Mouse (Mus musculus): Measurements from ENCODE around the gene Rcn1.

The Rcn1 gene

DNA sequence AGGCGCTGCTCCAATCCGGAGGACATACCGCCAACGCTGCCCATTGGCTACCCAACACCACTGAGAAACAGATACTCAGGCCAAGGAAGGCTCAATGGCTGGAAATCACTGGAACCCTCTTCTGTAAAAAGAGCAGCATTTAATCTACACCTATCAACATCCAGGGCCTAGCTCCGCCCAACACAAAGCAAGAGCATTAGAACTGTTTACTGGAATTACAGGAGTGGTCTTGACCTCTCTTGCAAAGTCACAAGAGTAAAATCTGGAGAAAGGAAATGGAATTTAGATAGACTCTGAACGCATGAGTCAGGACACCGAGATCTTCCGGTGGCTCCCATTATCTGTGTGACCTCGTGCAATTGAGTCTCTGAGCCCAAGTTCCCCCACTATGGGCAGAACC, 3.1 kb downstream of the Rcn1 start:
- in situ Hi-C loops (cut with MboI; ENCODE audit: low sequenced_read_pairs), result no loop called here

DNA sequence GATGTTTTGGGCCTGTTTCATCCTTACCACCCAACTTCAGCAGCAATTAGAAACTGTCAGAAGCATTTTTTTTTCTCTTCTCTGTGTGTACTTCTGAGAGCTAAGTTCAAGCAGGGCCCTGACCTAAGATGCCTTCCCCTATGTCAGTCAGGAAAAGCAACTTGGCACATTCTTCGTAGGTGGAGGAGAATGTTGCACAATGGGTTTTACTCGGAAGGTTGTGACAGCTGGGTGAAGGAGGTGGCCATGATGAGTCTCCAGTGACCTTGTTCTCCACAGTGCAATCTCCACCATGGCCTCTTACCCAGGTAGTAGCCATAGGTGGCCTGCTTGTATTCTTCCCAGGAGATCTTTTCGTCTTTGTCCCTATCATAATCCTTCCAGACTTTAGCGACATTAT, 4.7 kb downstream of the Rcn1 start:
- in situ Hi-C loops (cut with MboI; ENCODE audit: low sequenced_read_pairs), result no loop called here

DNA sequence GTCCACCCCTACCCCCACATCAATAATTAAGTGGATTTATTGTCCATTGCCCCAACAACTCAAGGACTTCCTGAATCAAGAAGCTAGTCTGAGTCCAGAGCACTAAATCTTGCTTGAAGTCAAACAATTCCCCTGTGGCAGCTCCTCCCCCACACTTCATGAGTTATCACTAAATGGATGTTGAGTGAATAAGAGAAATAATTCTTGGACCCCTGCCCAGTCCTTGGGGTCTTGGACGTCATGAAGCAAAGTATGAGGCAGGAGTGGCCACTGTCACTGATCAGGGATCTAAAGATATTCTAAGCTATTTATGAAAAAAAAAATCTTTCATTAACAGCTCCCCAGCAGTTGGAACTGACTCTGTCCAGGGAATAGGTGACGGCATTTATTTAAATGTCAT, 6.6 kb downstream of the Rcn1 start:
- in situ Hi-C loops (cut with MboI; ENCODE audit: low sequenced_read_pairs), result no loop called here

DNA sequence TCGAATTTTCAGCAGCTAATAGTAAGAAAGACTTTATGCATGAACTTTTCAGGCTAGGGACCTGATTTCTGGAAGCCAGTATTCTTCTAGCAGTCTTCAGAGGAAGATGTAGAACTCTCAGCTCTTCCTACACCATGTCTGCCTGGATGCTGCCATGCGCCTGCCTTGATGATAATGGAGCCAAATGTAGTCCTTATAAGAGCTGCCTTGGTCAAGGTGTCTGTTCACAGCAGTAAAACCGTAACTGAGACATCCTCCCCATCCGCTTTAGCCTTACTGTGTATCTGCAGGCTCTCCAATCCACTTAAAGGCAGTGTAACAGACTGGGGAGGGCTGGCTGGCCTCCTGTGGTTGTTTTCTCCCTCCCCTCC, 7.7 kb downstream of the Rcn1 start:
- in situ Hi-C loops (cut with MboI; ENCODE audit: low sequenced_read_pairs), result no loop called here

DNA sequence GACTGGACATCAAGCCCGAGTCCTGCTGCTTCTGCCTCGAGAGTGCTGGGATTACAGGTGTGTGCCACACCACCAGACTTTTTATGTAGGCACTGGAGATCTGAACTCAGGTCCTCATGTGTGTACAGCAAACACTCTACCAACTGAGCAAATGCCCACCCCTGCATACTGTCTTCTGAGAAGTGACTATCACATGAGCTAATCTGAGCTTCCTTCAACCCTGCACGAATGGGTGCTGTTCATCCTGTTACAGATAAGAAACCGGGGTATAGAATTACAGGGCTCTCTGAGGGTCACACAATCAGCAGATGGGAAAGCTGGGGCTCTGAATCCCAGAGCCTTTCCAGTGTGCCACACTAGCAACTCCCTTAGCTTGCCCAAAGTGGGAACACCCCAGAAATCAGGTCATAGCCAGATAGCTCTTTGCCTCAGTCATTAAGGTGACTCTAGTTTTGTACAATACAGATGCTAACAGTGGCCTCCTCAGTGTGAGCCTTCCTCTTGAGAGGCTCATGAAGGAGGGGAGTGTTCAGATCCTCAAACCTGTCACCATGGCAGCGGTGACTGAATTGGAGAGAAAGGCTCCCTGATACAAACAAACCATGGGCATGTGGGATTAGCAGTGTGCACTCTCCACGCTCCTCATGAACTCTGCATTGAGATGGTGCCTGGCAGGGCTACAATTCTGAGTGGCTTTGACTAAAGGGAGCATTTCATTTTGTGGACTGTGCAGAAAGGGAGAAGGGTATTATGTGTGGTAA, 8.3 kb downstream of the Rcn1 start:
- in situ Hi-C loops (cut with MboI; ENCODE audit: low sequenced_read_pairs), result no loop called here

DNA sequence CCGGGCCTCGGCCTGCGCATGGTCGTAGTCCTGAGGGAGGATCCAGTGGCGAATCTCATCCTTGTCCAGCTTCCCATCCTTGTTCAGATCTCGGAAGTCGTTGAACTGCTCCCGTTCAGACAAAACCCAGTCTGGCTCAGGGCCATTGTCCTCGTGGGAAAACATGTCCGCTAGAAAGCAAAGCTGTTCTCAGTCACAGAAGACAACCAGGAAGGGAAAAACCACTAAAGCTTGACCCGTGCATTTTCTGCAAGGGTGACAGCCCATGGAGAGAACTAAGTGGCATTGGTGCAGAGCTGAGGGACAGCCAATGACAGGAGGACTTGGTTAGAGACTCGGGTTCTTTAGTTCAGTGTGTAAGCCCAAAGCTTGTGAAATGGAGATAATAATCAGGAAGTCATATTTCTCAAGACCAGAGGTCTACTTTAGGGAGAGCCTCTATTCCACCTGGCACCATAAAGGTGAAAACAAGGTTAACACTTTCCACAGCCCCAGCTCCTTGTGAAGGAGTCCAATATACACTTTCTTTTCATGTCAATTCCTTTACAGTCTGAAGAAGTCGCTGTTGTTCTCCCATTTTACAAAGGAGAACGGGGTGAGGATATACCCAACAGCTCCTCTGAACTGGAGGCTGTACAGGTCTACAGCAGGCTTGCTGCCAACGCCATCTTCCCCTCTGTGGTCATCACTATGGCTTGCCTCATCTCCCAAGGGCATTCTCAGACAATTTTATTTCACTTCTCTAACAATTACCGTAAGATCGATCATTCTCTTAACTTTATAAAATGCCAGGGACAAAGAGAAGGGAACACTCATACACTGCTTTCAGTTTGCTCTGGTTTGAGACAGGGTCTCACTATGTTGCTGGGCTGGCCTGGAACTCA, 9.9 kb downstream of the Rcn1 start:
- in situ Hi-C loops (cut with MboI; ENCODE audit: low sequenced_read_pairs), result no loop called here

DNA sequence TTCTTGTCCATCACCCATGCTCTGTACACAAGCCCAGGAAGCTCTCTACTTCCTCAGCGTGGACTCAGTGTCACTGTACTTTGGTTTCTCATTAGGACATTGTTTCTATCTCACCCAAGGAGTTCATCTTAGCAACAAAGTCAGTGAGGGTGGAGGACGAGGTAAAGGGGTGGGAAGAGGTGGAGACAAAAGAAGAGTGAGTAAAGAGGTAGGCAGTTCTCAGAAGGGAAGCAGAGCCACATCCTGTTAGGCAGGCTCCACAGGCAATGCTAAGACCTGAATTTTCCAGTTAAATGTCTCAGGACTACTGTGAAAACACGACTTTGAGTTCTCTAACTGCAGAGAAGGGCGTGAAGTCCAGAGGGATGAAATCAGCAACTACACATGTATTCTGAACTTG, 12.7 kb downstream of the Rcn1 start:
- in situ Hi-C loops (cut with MboI; ENCODE audit: low sequenced_read_pairs), result no loop called here

DNA sequence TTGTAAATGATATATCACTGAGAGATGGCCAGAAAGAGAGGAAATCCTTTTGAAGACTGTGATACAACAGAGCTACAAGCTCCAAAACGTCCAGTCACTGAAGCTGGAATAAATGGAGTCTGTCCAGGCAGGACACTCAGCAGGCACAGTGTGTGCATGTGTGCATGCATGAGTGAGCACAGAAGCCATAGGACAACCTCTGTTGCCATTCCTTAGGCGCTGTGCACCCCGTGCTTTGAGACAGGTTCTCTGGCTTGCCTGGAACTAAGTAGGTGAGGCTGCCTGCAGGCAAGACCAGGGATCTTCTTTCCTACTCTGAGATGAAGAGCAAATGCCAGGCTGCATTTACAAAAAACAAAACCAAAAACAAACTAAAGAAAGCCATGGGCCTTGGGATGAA, 14.1 kb downstream of the Rcn1 start:
- in situ Hi-C loops (cut with MboI; ENCODE audit: low sequenced_read_pairs), result no loop called here

DNA sequence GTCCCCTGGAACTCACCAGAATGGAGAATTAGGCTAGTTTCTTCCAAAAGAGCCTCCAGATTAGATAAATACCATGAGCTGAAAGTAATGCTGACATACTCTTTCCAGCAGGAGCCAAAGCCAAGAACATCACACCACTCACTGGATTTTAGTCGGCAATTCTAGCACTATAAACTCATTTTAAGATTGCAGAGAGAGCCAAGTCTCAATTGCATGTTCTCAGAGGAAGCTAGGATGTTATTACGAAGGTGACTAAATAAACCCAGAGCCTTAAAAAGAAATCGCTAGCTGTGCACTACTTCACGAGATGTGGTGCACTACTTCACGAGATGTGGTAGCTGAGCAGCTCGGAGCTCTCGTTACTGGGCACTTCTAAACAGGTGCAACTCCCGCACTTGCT, 16.1 kb downstream of the Rcn1 start:
- in situ Hi-C loops (cut with MboI; ENCODE audit: low sequenced_read_pairs), result no loop called here

DNA sequence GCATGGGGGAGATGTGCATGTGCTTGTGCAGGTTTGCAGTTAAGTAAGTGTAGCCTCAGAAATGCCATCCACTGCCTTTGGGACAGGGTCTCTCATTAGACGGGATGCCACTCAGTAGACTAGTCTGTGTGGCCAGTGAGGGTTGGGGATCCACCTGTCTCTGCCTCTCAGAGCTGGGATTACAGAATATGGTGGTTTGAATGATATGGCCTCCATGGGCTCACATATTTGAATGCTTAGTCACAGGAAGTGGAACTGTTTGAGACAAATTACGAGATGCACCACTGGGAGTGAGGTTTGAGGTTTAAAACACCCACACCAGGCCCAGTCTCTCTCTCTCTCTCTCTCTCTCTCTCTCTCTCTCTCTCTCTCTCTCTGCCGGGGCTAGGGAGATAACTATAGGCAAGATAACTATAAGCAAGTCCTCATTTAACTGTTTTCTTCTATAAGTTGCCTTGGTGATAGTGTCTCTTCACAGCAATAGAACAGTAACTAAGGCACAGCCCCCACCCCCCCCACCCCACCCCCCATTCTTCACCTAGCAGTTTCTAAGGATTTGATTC, 18.3 kb downstream of the Rcn1 start:
- in situ Hi-C loops (cut with MboI; ENCODE audit: low sequenced_read_pairs), result no loop called here

DNA sequence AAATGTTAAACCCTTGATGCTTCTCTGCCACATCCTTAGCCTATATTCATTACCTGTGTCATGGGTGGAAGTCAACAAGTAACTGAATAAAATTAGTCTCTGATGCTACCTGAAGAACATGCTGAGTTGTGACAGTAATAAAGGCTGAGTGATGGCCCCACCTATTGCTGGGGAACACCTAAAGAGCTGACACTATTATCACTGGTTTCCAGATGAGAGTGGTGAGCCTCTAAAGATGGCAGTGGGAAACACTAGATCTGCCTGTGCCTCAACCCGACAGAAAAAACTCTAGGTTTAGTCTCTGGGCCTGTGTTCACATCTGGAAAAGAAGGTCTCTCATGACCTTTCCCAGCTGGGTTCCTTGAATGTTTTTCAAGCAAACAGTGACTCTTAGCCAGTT, 19.4 kb downstream of the Rcn1 start:
- in situ Hi-C loops (cut with MboI; ENCODE audit: low sequenced_read_pairs), result no loop called here

DNA sequence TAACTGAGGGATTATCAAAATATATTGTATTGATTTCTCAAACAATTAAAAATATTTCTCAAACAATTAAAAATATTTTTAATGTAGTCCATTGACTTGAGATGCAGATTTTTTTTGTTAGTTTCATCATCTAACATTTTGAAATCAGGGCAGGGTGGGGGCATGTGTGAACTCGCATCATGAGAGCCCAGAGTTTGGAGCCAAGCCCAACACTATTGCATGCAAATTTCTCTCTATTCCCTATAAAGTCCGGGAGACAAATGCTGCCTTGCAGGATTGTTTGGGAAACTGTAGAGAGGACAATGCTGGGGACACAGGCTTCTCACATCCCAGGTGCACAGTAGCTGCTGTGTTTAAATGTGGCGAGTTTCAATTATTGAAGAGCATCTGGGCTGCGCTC, 23.4 kb downstream of the Rcn1 start:
- in situ Hi-C loops (cut with MboI; ENCODE audit: low sequenced_read_pairs), result no loop called here

DNA sequence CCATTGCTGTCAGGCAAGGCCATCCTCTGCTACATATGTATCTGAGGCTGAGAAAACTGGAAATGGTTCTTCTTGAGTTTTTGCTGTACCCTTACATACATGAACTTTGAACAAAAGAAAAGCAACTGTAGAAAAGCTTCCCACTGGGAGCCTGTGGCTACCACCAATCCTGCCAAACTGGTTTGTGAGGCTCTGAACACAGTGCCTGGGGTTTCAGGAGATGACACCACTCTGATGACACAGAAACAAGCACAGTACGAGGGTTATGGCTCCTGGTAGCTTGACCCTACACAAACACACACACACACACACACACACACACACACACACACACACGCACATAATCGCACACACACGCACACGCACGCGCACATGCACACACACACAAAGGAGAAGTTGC, 23.9 kb downstream of the Rcn1 start:
- in situ Hi-C loops (cut with MboI; ENCODE audit: low sequenced_read_pairs), result no loop called here

DNA sequence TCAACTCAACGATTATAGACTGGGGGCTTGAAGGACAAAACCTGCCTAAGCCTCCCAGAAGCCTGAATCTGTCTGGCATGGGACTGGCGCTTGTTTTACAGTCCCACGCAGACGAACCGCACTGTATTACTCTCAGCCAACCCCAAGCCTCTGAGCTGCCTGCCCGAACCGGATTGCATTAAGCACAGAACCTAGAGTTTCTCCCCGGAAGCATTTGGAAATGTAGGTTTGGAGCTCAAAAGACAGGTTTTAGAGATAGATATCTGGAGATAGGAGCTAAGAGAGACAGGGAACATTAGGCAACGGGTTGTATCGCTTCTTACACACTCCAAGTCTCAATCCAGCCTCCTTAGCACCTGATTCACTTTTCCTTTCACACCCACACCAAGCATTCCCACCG, 25.5 kb downstream of the Rcn1 start:
- in situ Hi-C loops (cut with MboI; ENCODE audit: low sequenced_read_pairs), result no loop called here

DNA sequence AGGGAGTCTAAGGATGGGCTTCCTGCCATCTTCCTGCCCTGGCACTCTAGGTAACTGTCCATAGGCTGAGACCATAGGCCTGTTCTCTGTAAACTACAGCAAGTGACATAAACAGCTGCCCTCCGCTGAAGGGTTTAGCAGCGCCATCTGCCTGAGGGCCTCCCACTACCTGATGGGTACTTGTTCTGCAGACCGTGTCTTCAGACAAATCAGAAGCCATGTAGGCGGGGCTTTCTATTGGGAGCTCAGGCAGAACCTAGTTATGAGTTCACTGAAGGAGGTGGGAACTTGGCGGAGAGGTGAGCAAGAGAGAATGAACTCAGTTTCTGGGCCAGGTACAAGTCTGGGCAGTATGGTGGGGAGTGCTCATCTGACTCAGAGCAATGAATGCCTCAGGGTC, 26.4 kb downstream of the Rcn1 start:
- in situ Hi-C loops (cut with MboI; ENCODE audit: low sequenced_read_pairs), result no loop called here

DNA sequence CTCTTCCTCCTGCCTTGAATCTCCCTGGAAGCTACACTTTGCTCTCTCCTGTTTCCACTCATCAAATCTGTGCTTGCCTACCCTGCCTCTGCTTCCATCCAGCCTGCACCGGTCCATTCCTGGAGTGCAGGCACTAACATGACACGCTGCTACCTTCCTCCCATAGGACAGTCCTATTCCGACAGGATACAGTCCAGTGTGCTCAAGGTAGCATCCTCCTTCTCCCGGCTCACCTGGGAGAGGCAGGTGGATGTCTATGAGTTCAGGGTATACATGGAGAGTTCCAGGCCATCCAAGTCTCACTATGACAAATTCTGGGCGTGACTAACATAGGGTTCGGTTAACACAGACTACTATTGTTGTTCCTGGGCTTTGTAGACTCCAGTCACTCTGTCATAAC, 27.0 kb downstream of the Rcn1 start:
- in situ Hi-C loops (cut with MboI; ENCODE audit: low sequenced_read_pairs), result no loop called here

DNA sequence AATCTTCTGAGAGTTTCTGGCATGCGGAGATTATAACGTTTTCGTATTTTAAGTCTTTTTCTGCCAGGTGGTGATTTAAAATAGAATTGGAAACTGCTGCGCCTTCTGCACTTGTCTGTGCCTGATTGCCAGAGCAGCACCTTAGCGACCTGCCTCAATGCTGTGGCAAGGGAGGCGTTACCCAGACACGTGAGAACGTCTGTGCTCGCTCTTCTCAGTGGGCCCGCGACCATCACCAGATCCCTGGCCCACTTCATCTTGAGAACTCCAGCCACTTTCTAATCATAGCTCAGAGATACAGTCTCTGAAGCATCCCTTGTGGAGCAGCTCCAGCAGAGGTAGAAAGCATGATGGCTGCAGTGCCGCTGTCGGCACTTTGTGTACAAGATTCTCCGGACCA, 28.4 kb downstream of the Rcn1 start:
- in situ Hi-C loops (cut with MboI; ENCODE audit: low sequenced_read_pairs), result no loop called here

DNA sequence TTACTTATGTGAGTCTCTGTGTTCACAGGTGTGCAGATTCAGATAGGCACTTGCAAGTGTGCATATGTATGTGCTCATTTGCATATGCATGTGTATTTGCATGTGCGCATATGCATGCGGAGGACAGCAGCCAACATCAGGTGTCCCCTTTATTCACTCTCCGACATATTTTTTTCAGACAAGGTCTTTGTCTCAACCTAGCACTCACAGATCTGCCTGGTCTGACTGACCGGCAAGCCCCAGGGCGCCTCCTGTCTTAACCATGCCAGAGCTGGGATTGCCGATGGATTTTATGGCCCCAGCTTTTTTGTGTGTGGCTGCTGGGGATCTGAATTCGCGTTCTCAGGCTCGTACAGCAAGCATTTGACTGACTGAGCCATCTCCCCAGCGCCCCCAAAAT, 28.9 kb downstream of the Rcn1 start:
- in situ Hi-C loops (cut with MboI; ENCODE audit: low sequenced_read_pairs), result no loop called here

DNA sequence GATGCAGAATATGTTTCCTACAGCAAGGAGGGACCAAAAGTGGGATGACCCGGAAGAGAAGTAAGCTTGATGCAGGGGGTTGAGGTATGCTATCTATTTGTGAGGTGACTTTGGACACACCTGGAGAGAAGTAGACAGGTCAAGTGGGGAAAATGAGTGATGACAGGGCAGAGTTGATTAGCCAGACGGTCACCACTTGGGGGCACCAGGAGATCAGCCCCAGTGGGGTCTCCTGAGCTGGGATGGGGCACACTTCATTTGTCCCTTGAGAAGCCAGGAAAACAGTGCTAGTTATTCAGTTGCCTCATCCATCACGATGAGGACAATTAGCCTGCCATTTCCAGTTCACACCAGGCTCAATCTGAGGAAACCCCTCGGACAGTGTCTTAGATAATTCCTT, 31.5 kb downstream of the Rcn1 start:
- in situ Hi-C loops (cut with MboI; ENCODE audit: low sequenced_read_pairs), result no loop called here

DNA sequence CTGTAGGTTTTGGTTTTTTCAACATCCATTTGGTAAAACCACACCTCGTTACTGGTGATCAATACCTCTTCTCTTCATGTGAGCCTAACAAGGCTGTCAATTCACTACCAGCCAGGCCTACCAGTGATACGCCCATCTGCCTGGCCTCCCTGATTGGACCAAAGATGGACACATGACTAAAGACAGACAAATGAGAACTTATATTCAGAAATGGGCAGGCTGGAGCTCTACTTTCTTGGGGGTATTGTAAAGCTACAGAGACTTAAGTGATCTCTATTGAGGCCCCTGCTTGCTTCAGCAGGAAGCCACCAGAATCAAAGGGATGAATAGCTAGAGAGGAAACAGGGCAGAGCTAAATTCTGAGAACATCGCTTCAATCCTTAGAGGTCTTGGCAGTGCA, 41.1 kb downstream of the Rcn1 start:
- in situ Hi-C loops (cut with MboI; ENCODE audit: low sequenced_read_pairs), result no loop called here

DNA sequence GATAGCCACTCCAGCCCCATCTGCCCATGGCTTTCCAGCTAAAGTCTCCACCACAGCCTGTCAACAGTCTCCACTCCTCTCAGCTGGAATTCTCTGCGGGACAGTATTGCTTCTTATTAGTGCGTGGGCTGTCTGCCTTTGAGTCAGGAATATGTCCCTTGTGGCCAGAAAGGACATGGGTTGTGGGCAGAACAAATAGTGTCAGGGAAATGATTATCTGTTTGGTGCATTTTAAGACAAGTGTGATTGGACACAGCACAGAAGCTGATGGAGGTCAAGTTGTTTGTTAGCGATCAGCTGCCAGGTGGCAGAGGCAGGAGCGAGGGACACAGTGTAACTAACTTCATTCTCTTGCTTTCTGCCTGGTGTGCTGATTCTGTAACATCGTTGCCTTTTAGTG, 42.3 kb downstream of the Rcn1 start:
- in situ Hi-C loops (cut with MboI; ENCODE audit: low sequenced_read_pairs), result no loop called here

DNA sequence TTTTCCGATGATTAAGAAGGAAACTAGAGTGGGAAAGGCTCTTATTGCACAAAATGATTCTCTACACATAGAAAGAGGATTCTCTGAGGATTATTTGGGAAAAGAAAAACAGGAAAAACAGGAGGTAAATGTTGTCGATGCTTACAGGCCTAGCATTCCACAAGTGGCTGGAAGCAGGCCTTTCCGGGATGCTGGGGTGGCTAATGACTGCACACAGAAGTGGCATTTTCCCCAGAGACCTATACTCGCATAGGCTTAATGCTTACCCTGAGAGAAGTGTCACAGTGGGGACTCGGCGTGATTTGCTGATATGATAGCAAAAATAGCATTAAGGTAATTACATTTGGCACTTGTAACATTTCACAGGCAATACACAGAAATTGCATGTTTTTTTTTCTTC, 50.2 kb downstream of the Rcn1 start:
- in situ Hi-C loops (cut with MboI; ENCODE audit: low sequenced_read_pairs), result no loop called here
